ENCODE assay signal across 8 mouse cellular contexts in the genomic region with DNA sequence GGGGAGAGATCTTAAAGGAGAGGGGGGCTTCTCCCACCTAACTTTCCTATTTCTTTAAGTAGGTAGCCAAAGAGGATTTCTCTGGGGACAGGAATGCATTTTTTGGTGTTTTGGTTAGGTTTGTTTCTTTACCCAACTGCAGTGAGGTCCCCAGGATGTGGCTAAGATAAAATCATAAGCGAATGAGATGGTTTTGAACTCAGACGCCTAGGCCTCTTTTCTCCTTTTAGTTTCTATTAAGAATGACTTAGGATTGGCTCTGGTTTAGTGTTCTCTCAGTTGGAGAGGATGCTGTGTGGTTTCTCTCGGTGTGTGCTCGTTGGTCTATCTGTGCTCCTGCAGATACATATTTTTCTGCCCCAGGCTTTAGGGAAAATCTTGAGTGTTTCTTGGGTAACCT. TPM values are rescaled to one million over a fixed set of nuclear protein-coding genes. Genes with fewer than 3 reads are reported as not detected.
DNase-seq lines count a peak whose midpoint lies in the region; ATAC-seq lines count a peak whose summit lies in the region.

No protein-coding gene starts in this region.

- peak overlapping the region; percentile 98 for H3K27ac ChIP-seq in kidney, embryonic 15.5 days
- peak overlapping the region; percentile 93 for H3K27ac ChIP-seq in hindbrain, embryonic 16.5 days (ENCODE audit: low read depth, low read length)
- peak overlapping the region; percentile 96; the same call in 1 of the 2 replicates for H3K27ac ChIP-seq in midbrain, embryonic 16.5 days (ENCODE audit: low read length)

- WGBS in kidney, embryonic 15.5 days, result 22% methylated on average over 4 of the region's 4 CpGs
- WGBS in hindbrain, embryonic 16.5 days, result 14% methylated on average over 4 of the region's 4 CpGs
- 24% methylated on average over 4 of the region's 4 CpGs for WGBS in midbrain, embryonic 16.5 days

- H3K36me3 ChIP-seq in kidney, embryonic 15.5 days, result peaks cover 15% of the 10 kb centered on the region
- no peaks in the 10 kb centered on the region for H3K36me3 ChIP-seq in hindbrain, embryonic 16.5 days (ENCODE audit: control insufficient read depth, insufficient read depth, low read length)
- no peaks in the 10 kb centered on the region for H3K36me3 ChIP-seq in midbrain, embryonic 16.5 days (ENCODE audit: control insufficient read depth, insufficient read depth, low read length)

- peak overlapping the region; percentile 85 for H3K9ac ChIP-seq in kidney, embryonic 15.5 days
- H3K9ac ChIP-seq in hindbrain, embryonic 16.5 days (ENCODE audit: low read depth, low read length), result peak overlapping the region; percentile 93
- peak overlapping the region; percentile 88 for H3K9ac ChIP-seq in midbrain, embryonic 16.5 days (ENCODE audit: low read depth, low read length)

- no peak for ATAC-seq in kidney, embryonic 15.5 days (replicated peaks; ENCODE audit: low FRiP score)
- no peak for ATAC-seq in hindbrain, embryonic 16.5 days
- no peak for ATAC-seq in midbrain, embryonic 16.5 days

- H3K27me3 ChIP-seq in kidney, embryonic 15.5 days, result no peaks in the 10 kb centered on the region
- no peaks in the 10 kb centered on the region for H3K27me3 ChIP-seq in hindbrain, embryonic 16.5 days (replicated peaks; ENCODE audit: control insufficient read depth, insufficient read depth, low read length)
- no peaks in the 10 kb centered on the region for H3K27me3 ChIP-seq in midbrain, embryonic 16.5 days (ENCODE audit: control insufficient read depth, insufficient read depth, low read depth, low read length)

- no peaks in the 10 kb centered on the region for H3K9me3 ChIP-seq in kidney, embryonic 15.5 days (replicated peaks)
- no peaks in the 10 kb centered on the region for H3K9me3 ChIP-seq in hindbrain, embryonic 16.5 days (ENCODE audit: control insufficient read depth, low read length)
- no peaks in the 10 kb centered on the region for H3K9me3 ChIP-seq in midbrain, embryonic 16.5 days (replicated peaks; ENCODE audit: control insufficient read depth, low read length, poor library complexity, severe bottlenecking)

- H3K4me2 ChIP-seq in kidney, embryonic 15.5 days, result peak overlapping the region; percentile 73
- peak overlapping the region; percentile 88 for H3K4me2 ChIP-seq in hindbrain, embryonic 16.5 days (ENCODE audit: low read length)
- peak overlapping the region; percentile 84 for H3K4me2 ChIP-seq in midbrain, embryonic 16.5 days (ENCODE audit: low read length)

- peak overlapping the region; percentile 77 for H3K4me3 ChIP-seq in kidney, embryonic 15.5 days (replicated peaks)
- H3K4me3 ChIP-seq in hindbrain, embryonic 16.5 days (ENCODE audit: low read length), result peak overlapping the region; percentile 83
- H3K4me3 ChIP-seq in midbrain, embryonic 16.5 days (ENCODE audit: low read depth, low read length), result peak overlapping the region; percentile 88

- no peak for DNase-seq in kidney, adult 11 months
- DNase-seq in NIH3T3 (ENCODE audit: low read depth), result peak; percentile 19
- no peak for DNase-seq in adrenal gland, adult 2 months
- no peak for DNase-seq in urinary bladder, postnatal 36 days (ENCODE audit: low spot score in 2 of 2)
- DNase-seq in right cerebral cortex, postnatal 10 days (ENCODE audit: low spot score in 2 of 2), result no peak

- peaks cover 34% of the 10 kb centered on the region for H3K4me1 ChIP-seq in kidney, embryonic 15.5 days
- peaks cover 37% of the 10 kb centered on the region for H3K4me1 ChIP-seq in hindbrain, embryonic 16.5 days (ENCODE audit: control insufficient read depth, insufficient read depth, low read depth, low read length)
- peaks cover 48% of the 10 kb centered on the region for H3K4me1 ChIP-seq in midbrain, embryonic 16.5 days (ENCODE audit: control insufficient read depth, insufficient read depth, low read length)

RNA-seq across cellular contexts. Expression of a gene that starts 1.3 kb away (rescaled TPM):
- polyA plus RNA-seq in kidney, embryonic 15.5 days (2015; fragmentation: Nextera tagmentation; extraction: Ambion mirVana), result 12.1 and 13.5 TPM in 2 replicates
- polyA plus RNA-seq in hindbrain, embryonic 16.5 days (2015; fragmentation: Nextera tagmentation; extraction: Ambion mirVana), result 39.1 and 40.2 TPM in 2 replicates
- polyA plus RNA-seq in midbrain, embryonic 16.5 days (2015; fragmentation: Nextera tagmentation; extraction: Ambion mirVana), result 44.6 and 47.8 TPM in 2 replicates
- 100 to 1,000 TPM in 1 of 2 experiments, 10 to 100 TPM in 1; 97.0 to 100 TPM for total RNA-seq in adrenal gland, adult 2 months (2021)
- 23.0 and 30.3 TPM in 2 replicates for polyA plus RNA-seq in adrenal gland, adult 2 months (2012; rRNA removed)

RNA-seq across cellular contexts. Expression of a gene that starts 57.2 kb away (rescaled TPM):
- 40.0 and 43.8 TPM in 2 replicates for polyA plus RNA-seq in kidney, embryonic 15.5 days (2015; fragmentation: Nextera tagmentation; extraction: Ambion mirVana)
- polyA plus RNA-seq in hindbrain, embryonic 16.5 days (2015; fragmentation: Nextera tagmentation; extraction: Ambion mirVana), result 6.3 and 7.4 TPM in 2 replicates
- 4.6 TPM in 2 replicates for polyA plus RNA-seq in midbrain, embryonic 16.5 days (2015; fragmentation: Nextera tagmentation; extraction: Ambion mirVana)
- total RNA-seq in adrenal gland, adult 2 months (2021), result 10 to 100 TPM; 69.6 to 78.0 TPM
- 16.7 TPM in 2 replicates for polyA plus RNA-seq in adrenal gland, adult 2 months (2012; rRNA removed)
